Mouse (Mus musculus) heart, postnatal 36 days (tissue): ENCODE data around the gene Gpr183. TPM values are rescaled to one million over a fixed set of nuclear protein-coding genes. Genes with fewer than 3 reads are reported as not detected.

Experiments used
- DNase-seq, 2 experiments: peaks; one replicate each; pipeline ENCODE4 v3.0.0; 2021 to 2022
- intact Hi-C: fragments of 180-260 bp; cut with DNase I; formaldehyde crosslinking; loops from one replicate; pipeline ENCODE4 v1.15.1; 2025
- total RNA-seq, 2 experiments: library from RNA; stranded (reverse); gene quantifications; 2 replicates each; pipeline ENCODE4 v1.2.3; 2021

Gpr183 gene
- total RNA-seq, 2 experiments from 2014 or later = 1.2 to 2.0 TPM

- DNase-seq = no peak
- intact Hi-C loops = no loop called here
These were observed 57.9 kb downstream of the Gpr183 start for GRCm38 (mm10) chr14:121906992-121907681.

GRCm38 (mm10) chr14:121906341-121906991 is 58.5 kb downstream of the Gpr183 start:
- no peak for DNase-seq
- intact Hi-C loops = no loop called here

DNA sequence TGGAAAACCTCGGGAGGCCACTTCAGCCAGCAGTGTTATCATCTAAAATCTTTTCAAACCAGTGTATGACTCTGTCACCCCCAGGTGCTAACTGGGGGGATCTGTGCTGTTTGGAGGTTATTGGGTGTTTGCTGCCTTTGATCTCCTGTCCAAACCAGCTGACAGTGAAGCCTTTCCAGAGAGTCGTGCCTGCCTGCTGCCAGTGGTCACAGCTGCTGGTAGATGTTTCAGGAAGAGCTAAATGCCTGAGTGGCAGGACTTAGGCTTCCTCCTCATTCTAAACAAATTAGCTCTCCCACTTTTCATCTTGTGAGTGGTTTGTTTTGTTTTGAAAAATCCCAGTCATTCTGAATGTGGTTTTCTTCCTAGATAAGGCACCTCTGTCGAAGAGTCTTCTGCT is 60.2 kb downstream of the Gpr183 start:
- no peak for DNase-seq
- intact Hi-C loops = no loop called here

DNA sequence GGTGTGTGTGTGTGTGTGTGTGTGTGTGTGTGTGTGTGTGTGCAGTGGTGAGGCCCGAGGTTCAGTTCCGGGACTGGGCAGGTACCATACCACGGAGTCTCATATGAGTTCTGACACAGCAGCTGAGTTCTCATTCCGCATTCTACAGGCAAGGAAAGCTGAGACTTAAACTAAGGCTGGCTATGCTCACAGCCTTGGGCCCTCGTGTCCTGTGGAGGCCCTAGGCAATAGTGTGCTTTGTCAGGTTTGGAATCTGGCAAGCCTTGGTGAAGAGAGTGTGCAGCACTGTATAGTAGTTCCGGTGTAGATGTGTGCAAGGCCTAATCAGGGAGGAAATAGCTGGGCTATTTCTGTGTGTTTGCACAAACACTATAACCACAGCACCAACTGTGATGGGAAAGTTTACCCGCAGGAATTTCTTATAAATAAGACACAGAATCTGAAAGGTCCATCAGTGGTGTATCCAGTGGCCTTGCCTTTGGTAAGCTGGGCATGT is 61.6 kb downstream of the Gpr183 start:
- intact Hi-C loops = no loop called here

More for the DNA sequence above, 61.6 kb downstream of the Gpr183 start:
- DNase-seq = no peak

Other genes starting within 250 kb of the Gpr183 start
- gene Dock9, start 167.4 kb downstream of the Gpr183 start, total RNA-seq = 10 to 100 TPM; 28.6 to 36.5 TPM
- 10 to 100 TPM; 26.6 to 29.1 TPM for gene Ubac2, start 86.6 kb downstream of the Gpr183 start, total RNA-seq
- gene Gpr18, start 49.4 kb downstream of the Gpr183 start, total RNA-seq = under 1 TPM; 0.33 to 0.46 TPM
- gene Timm8a2, start 69.5 kb upstream of the Gpr183 start, total RNA-seq = not detected
- 100 to 1,000 TPM; 128 to 132 TPM for gene Tm9sf2, start 141.8 kb upstream of the Gpr183 start, total RNA-seq
- gene Clybl, start 216.5 kb upstream of the Gpr183 start, total RNA-seq = 100 to 1,000 TPM; 113 to 122 TPM